Mouse (Mus musculus) MEL (cell line): ENCODE data around the gene Crkl. TPM values are rescaled to one million over a fixed set of nuclear protein-coding genes. Genes with fewer than 3 reads are reported as not detected.

Experiments used
- DNase-seq: peaks from one replicate; pipeline ENCODE4 v3.0.0; 2011; ENCODE audit warnings: low read depth, low spot score
- H3K27ac ChIP-seq: 2 replicates; pipeline ENCODE4 v1.5.1; 2012; ENCODE audit warnings: low read depth, mild to moderate bottlenecking, control low read depth, low read length, moderate library complexity; ENCODE audit not compliant: control insufficient read depth
- H3K27me3 ChIP-seq, 2 experiments: fragments of 150-350 bp in 1 of 2; sonication (generic) in 1 of 2; 2 replicates each; pipeline ENCODE4 v1.6.1; 2012; ENCODE audit warnings: low read length in 2 of 2, mild to moderate bottlenecking in 2 of 2, improper control_type of control experiment in 1 of 2, moderate library complexity in 1 of 2; ENCODE audit not compliant: insufficient read depth in 2 of 2, control insufficient read depth in 1 of 2
- H3K36me3 ChIP-seq, 2 experiments: 2 replicates each; pipeline ENCODE4 v1.6.1; 2012 to 2014; ENCODE audit warnings: low read length in 2 of 2, improper control_type of control experiment in 1 of 2, inconsistent platforms in 1 of 2, mild to moderate bottlenecking in 1 of 2; ENCODE audit not compliant: insufficient read depth in 2 of 2, control insufficient read depth in 1 of 2
- H3K4me1 ChIP-seq, 2 experiments: fragments of 150-350 bp in 1 of 2; sonication (generic) in 1 of 2; 2 replicates each; pipeline ENCODE4 v1.6.1; 2012; ENCODE audit warnings: low read length in 2 of 2, improper control_type of control experiment in 1 of 2, mild to moderate bottlenecking in 1 of 2; ENCODE audit not compliant: insufficient read depth in 2 of 2, control insufficient read depth in 1 of 2
- H3K4me3 ChIP-seq, 2 experiments: fragments of 150-350 bp in 1 of 2; sonication (generic) in 1 of 2; 2 replicates each; pipeline ENCODE4 v1.5.1; 2012; ENCODE audit warnings: low read depth in 2 of 2, low read length in 2 of 2, mild to moderate bottlenecking in 2 of 2, moderate library complexity in 2 of 2, control low read depth in 1 of 2, improper control_type of control experiment in 1 of 2; ENCODE audit not compliant: control insufficient read depth in 1 of 2, insufficient read depth in 1 of 2
- H3K79me2 ChIP-seq: 2 replicates; pipeline ENCODE4 v1.6.1; 2012; ENCODE audit warnings: mild to moderate bottlenecking, low read length, moderate library complexity; ENCODE audit not compliant: control insufficient read depth, poor library complexity, insufficient read depth
- H3K9ac ChIP-seq: 2 replicates; pipeline ENCODE4 v1.6.1; 2012; ENCODE audit warnings: low read depth, mild to moderate bottlenecking, control low read depth, low read length, moderate library complexity; ENCODE audit not compliant: control insufficient read depth, poor library complexity, severe bottlenecking
- H3K9me3 ChIP-seq: fragments of 150-350 bp; sonication (generic); replicated peaks from 2 replicates; pipeline ENCODE4 v1.6.1; 2012; ENCODE audit warnings: mild to moderate bottlenecking, low read length, improper control_type of control experiment, moderate library complexity; ENCODE audit not compliant: insufficient read depth
- BHLHE40 ChIP-seq: IDR thresholded peaks from 2 replicates; pipeline ENCODE4 v1.6.1; 2012; ENCODE audit warnings: low read depth, mild to moderate bottlenecking, inconsistent platforms, low read length, improper control_type of control experiment, borderline replicate concordance
- CHD1 ChIP-seq: IDR thresholded peaks from 2 replicates; pipeline ENCODE4 v1.6.1; 2012; ENCODE audit warnings: low read depth, mild to moderate bottlenecking, inconsistent platforms, low read length, improper control_type of control experiment
- CHD2 ChIP-seq: IDR thresholded peaks from 2 replicates; pipeline ENCODE4 v1.6.1; 2011; ENCODE audit warnings: low read length, improper control_type of control experiment
- CTCF ChIP-seq, 3 experiments: IDR thresholded peaks in 2 of 3; conservative IDR thresholded peaks in 1 of 3; 2 replicates each; pipeline ENCODE4 v1.5.1; 2011 to 2012; ENCODE audit warnings: low read length in 3 of 3, low read depth in 2 of 3, mild to moderate bottlenecking in 2 of 3, improper control_type of control experiment in 1 of 3, inconsistent platforms in 1 of 3, mixed read lengths in 1 of 3, moderate library complexity in 1 of 3; ENCODE audit not compliant: control insufficient read depth in 1 of 3, insufficient read depth in 1 of 3, poor library complexity in 1 of 3, severe bottlenecking in 1 of 3
- E2F4 ChIP-seq: IDR thresholded peaks from 2 replicates; pipeline ENCODE4 v1.6.1; 2011; ENCODE audit warnings: low read depth, low read length, improper control_type of control experiment, borderline replicate concordance
- ELF1 ChIP-seq: IDR thresholded peaks from 2 replicates; pipeline ENCODE4 v1.6.1; 2014; ENCODE audit warnings: low read depth, mild to moderate bottlenecking, inconsistent platforms, low read length, improper control_type of control experiment, moderate library complexity
- EP300 ChIP-seq, 2 experiments: IDR thresholded peaks; 2 replicates each; pipeline ENCODE4 v1.6.1; 2011; ENCODE audit warnings: improper control_type of control experiment in 2 of 2, low read length in 2 of 2, low read depth in 1 of 2, mild to moderate bottlenecking in 1 of 2
- GABPA ChIP-seq: IDR thresholded peaks from 2 replicates; pipeline ENCODE4 v1.6.1; 2012; ENCODE audit warnings: low read depth, mild to moderate bottlenecking, inconsistent platforms, low read length, improper control_type of control experiment, moderate library complexity
- GATA1 ChIP-seq: IDR thresholded peaks from 2 replicates; pipeline ENCODE4 v1.6.1; 2011; ENCODE audit warnings: low read depth, low read length, improper control_type of control experiment
- JUND ChIP-seq: IDR thresholded peaks from 2 replicates; pipeline ENCODE4 v1.6.1; 2011; ENCODE audit warnings: low read depth, mild to moderate bottlenecking, improper control_type of control experiment, low read length
- KAT2A ChIP-seq: conservative IDR thresholded peaks from 2 replicates; pipeline ENCODE4 v1.6.1; 2012; ENCODE audit warnings: low read depth, low read length, improper control_type of control experiment, inconsistent platforms
- MAFK ChIP-seq: IDR thresholded peaks from 2 replicates; pipeline ENCODE4 v1.6.1; 2011; ENCODE audit warnings: low read depth, mild to moderate bottlenecking, low read length, improper control_type of control experiment, borderline replicate concordance
- MAX ChIP-seq: IDR thresholded peaks from 2 replicates; pipeline ENCODE4 v1.6.1; 2011; ENCODE audit warnings: low read length, improper control_type of control experiment
- MAZ ChIP-seq: IDR thresholded peaks from 2 replicates; pipeline ENCODE4 v1.6.1; 2012; ENCODE audit warnings: low read depth, mild to moderate bottlenecking, inconsistent platforms, low read length, improper control_type of control experiment
- MEF2A ChIP-seq: IDR thresholded peaks from 2 replicates; pipeline ENCODE4 v1.6.1; 2014; ENCODE audit warnings: low read depth, mild to moderate bottlenecking, inconsistent platforms, low read length, improper control_type of control experiment; ENCODE audit not compliant: poor library complexity, insufficient replicate concordance, severe bottlenecking; ENCODE audit errors: extremely low read depth
- MXI1 ChIP-seq: IDR thresholded peaks from 2 replicates; pipeline ENCODE4 v1.6.1; 2011; ENCODE audit warnings: mild to moderate bottlenecking, low read depth, low read length, improper control_type of control experiment
- MYB ChIP-seq: IDR thresholded peaks from 2 replicates; pipeline ENCODE4 v1.6.1; 2011; ENCODE audit warnings: mild to moderate bottlenecking, low read depth, low read length, improper control_type of control experiment
- MYC ChIP-seq: IDR thresholded peaks from 2 replicates; pipeline ENCODE4 v1.6.1; 2011; ENCODE audit warnings: low read depth, mild to moderate bottlenecking, low read length, improper control_type of control experiment, moderate library complexity
- NELFE ChIP-seq: IDR thresholded peaks from 2 replicates; pipeline ENCODE4 v1.6.1; 2011; ENCODE audit warnings: low read depth, low read length, improper control_type of control experiment
- NRF1 ChIP-seq: IDR thresholded peaks from 2 replicates; pipeline ENCODE4 v1.6.1; 2014; ENCODE audit warnings: low read depth, mild to moderate bottlenecking, inconsistent platforms, low read length, improper control_type of control experiment, moderate library complexity; ENCODE audit not compliant: poor library complexity, insufficient read depth, severe bottlenecking
- POLR2AphosphoS2 ChIP-seq: IDR thresholded peaks from 2 replicates; pipeline ENCODE4 v1.6.1; 2011; ENCODE audit warnings: low read length, improper control_type of control experiment
- SIN3A ChIP-seq: IDR thresholded peaks from 2 replicates; pipeline ENCODE4 v1.6.1; 2012; ENCODE audit warnings: low read length, improper control_type of control experiment, inconsistent platforms
- SMC3 ChIP-seq: IDR thresholded peaks from 2 replicates; pipeline ENCODE4 v1.6.1; 2011; ENCODE audit warnings: low read depth, low read length, improper control_type of control experiment
- TBP ChIP-seq: IDR thresholded peaks from 2 replicates; pipeline ENCODE4 v1.8.0; 2011; ENCODE audit warnings: low read depth, low read length, improper control_type of control experiment
- TCF12 ChIP-seq: IDR thresholded peaks from 2 replicates; pipeline ENCODE4 v1.6.1; 2014; ENCODE audit warnings: low read depth, mild to moderate bottlenecking, inconsistent platforms, low read length, improper control_type of control experiment, moderate library complexity
- UBTF ChIP-seq: IDR thresholded peaks from 2 replicates; pipeline ENCODE4 v1.6.1; 2012; ENCODE audit warnings: low read depth, mild to moderate bottlenecking, inconsistent platforms, low read length, improper control_type of control experiment, moderate library complexity, borderline replicate concordance; ENCODE audit not compliant: insufficient read depth
- USF1 ChIP-seq: IDR thresholded peaks from 2 replicates; pipeline ENCODE4 v1.6.1; 2014; ENCODE audit warnings: low read depth, mild to moderate bottlenecking, inconsistent platforms, low read length, improper control_type of control experiment, moderate library complexity
- USF2 ChIP-seq, 2 experiments: IDR thresholded peaks; 2 replicates each; pipeline ENCODE4 v1.6.1; 2011 to 2012; ENCODE audit warnings: improper control_type of control experiment in 2 of 2, low read length in 2 of 2, borderline replicate concordance in 1 of 2, inconsistent platforms in 1 of 2, low read depth in 1 of 2, mild to moderate bottlenecking in 1 of 2; ENCODE audit not compliant: insufficient read depth in 1 of 2
- ZC3H11A ChIP-seq: IDR thresholded peaks from 2 replicates; pipeline ENCODE4 v1.6.1; 2012; ENCODE audit warnings: low read depth, mild to moderate bottlenecking, inconsistent platforms, low read length, improper control_type of control experiment
- ZKSCAN1 ChIP-seq: IDR thresholded peaks from 2 replicates; pipeline ENCODE4 v1.6.1; 2012; ENCODE audit warnings: low read depth, mild to moderate bottlenecking, inconsistent platforms, low read length, improper control_type of control experiment, moderate library complexity
- ZMIZ1 ChIP-seq: IDR thresholded peaks from 2 replicates; pipeline ENCODE4 v1.6.1; 2012; ENCODE audit warnings: low read depth, mild to moderate bottlenecking, inconsistent platforms, low read length, improper control_type of control experiment, moderate library complexity
- polyA plus RNA-seq, 2 experiments: library from polyadenylated mRNA; stranded (reverse) in 1 of 2; unstranded in 1 of 2; fragments of >175 nt in 1 of 2; fragments of >200 nt in 1 of 2; gene quantifications; 2 replicates each; pipeline versions ENCODE4 v1.2.1 to v1.2.4; 2012; ENCODE audit warnings: low replicate concordance in 2 of 2, low read depth in 1 of 2; ENCODE audit not compliant: insufficient read length in 2 of 2, insufficient read depth in 1 of 2, missing spikeins in 1 of 2
- total RNA-seq: library from RNA; depleted of rRNA; stranded (reverse); fragments of 300-350 nt; gene quantifications from 2 replicates; pipeline ENCODE4 v1.2.3, GENCODE M21; 2012

The Crkl gene
- total and polyA plus RNA-seq, 3 experiments = 14.9 to 146 (median 34.6) TPM

DNA sequence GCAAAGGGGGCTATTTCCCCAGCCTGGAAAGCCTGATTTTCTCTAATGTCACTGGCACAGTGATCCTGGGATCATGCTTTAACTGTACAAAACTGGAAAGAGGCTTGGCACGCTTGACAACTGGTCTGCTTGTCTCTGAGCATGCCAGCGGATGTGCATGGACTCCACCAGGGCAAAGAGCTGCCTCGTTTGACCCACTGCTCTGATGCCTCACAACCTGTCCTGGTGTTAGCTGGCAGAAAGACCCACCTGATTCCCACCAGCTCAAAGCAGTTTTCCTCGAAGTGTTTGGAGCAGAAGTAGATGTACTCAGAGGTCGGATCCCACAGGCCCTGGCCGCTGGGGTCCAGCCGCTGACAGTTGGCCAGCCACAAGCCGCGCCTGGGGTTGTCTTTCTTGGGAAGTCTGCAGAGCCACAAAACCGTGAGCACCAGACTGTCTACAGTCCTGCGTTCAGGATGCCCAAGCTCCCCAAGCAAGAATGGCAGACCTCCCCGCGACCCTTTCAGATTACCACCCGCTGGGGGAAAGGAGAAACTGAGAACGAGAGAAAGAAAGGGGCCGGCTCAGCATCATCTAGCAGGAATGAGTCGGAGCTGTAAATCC lies 78.3 kb downstream of the Crkl start:
- H3K79me2 ChIP-seq = peaks cover 18% of the 10 kb centered on the region

GRCm38 (mm10) chr16:17530640-17531288 lies 79.0 kb downstream of the Crkl start, which contains the start of gene Thap7:
Gene Thap7 (minus strand): TSS chr16:17531136.
- Histone ChIP-seq H3K27me3 (no peaks in the 10 kb centered on the region), H3K27ac (peak within 1 kb of the TSS; percentile 89)
- TF ChIP-seq TCF12 (peak; percentile 54; the same call in 1 of the 2 replicates), TBP (peak; percentile 60; the same call in 1 of the 2 replicates), NELFE (peak; percentile 87), POLR2AphosphoS2 (peak; percentile 94), CTCF (IDR thresholded peaks at IDR 0.05 in 2 of 3, conservative IDR thresholded peaks at IDR 0.05 in 1 of 3; ENCODE audit: control insufficient read depth in 1 of 3, insufficient read depth in 1 of 3, low read depth in 2 of 3, low read length in 3 of 3, poor library complexity in 1 of 3, severe bottlenecking in 1 of 3) (no peak), MEF2A (no peak), CHD2 (peak; percentile 95), BHLHE40 (no peak; the same call in 1 of the 2 replicates), ZC3H11A (no peak), MAX (peak; percentile 81; the same call in 1 of the 2 replicates), ELF1 (peak; percentile 99), ZKSCAN1 (no peak), NRF1 (peak; percentile 93), GATA1 (no peak), MAFK (no peak), USF1 (0 out of 2 replicates have a peak, but pooled peaks have one; percentile 5), GABPA (no peak), MXI1 (peak; percentile 75), EP300 (IDR thresholded peaks at IDR 0.05; ENCODE audit: low read depth in 1 of 2, low read length in 2 of 2) (no peak), MYB (no peak), CHD1 (no peak), MYC (0 out of 2 replicates have a peak, but pooled peaks have one; percentile 38)

More for the DNA sequence above, 78.3 kb downstream of the Crkl start:
- Histone ChIP-seq H3K9ac (peak overlapping the region; percentile 99), H3K27ac (peak overlapping the region; percentile 89), H3K4me1 (peaks cover 0 to 13% of the 10 kb centered on the region in 2 experiments; a peak in 2 of 4 replicates), H3K36me3 (peaks cover 0 to 12% of the 10 kb centered on the region in 2 experiments; a peak in 2 of 4 replicates), H3K9me3 (no peaks in the 10 kb centered on the region), H3K4me3 (peak overlapping the region; percentile 54 to 100), H3K27me3 (no peaks in the 10 kb centered on the region)
- TF ChIP-seq CHD2 (no peak), MAZ (no peak), SIN3A (no peak), SMC3 (no peak), EP300 (IDR thresholded peaks at IDR 0.05; ENCODE audit: low read depth in 1 of 2, low read length in 2 of 2) (no peak), ZMIZ1 (no peak), MYB (no peak), USF2 (IDR thresholded peaks at IDR 0.05; ENCODE audit: borderline replicate concordance in 1 of 2, insufficient read depth in 1 of 2, low read depth in 1 of 2, low read length in 2 of 2) (no peak), CHD1 (no peak), UBTF (no peak), NELFE (no peak), GABPA (no peak), BHLHE40 (no peak), JUND (no peak), ZC3H11A (no peak), TCF12 (no peak), ELF1 (no peak), KAT2A (no peak), E2F4 (no peak), MEF2A (no peak)
- DNase-seq = no peak

More at GRCm38 (mm10) chr16:17530640-17531288, 79.0 kb downstream of the Crkl start, which contains the start of gene Thap7:
- peak within 1 kb of the TSS; percentile 58 to 100 for H3K4me3 ChIP-seq
- peaks cover 18% of the 10 kb centered on the region for H3K79me2 ChIP-seq
- peaks cover 0 to 12% of the 10 kb centered on the region in 2 experiments; a peak in 2 of 4 replicates for H3K36me3 ChIP-seq
- peak; percentile 98 for DNase-seq
- H3K4me1 ChIP-seq = peaks cover 0 to 13% of the 10 kb centered on the region in 2 experiments; a peak in 2 of 4 replicates
- H3K9me3 ChIP-seq = no peaks in the 10 kb centered on the region
- H3K9ac ChIP-seq = peak within 1 kb of the TSS; percentile 99
